Mouse (Mus musculus) CH12.LX (cell line): ENCODE results near the gene Cadm2. TPM values are rescaled to one million over a fixed set of nuclear protein-coding genes. Genes with fewer than 3 reads are reported as not detected.

Experiments
- DNase-seq: peaks from one replicate; pipeline ENCODE4 v3.0.0-alpha.2; 2013; ENCODE audit errors: extremely low read depth
- H3K27ac ChIP-seq: 2 replicates; pipeline ENCODE4 v1.5.1; 2012; ENCODE audit warnings: low read depth, mild to moderate bottlenecking, control low read depth, moderate library complexity; ENCODE audit not compliant: insufficient read depth
- H3K27me3 ChIP-seq: replicated peaks from 2 replicates; pipeline ENCODE3; 2012; ENCODE audit warnings: inconsistent platforms
- H3K36me3 ChIP-seq, 2 experiments: replicated peaks in 1 of 2; 2 replicates each; pipeline versions ENCODE3 to v1.6.1; 2012; ENCODE audit warnings: inconsistent platforms in 1 of 2, low read length in 1 of 2, mild to moderate bottlenecking in 1 of 2, mixed read lengths in 1 of 2, moderate library complexity in 1 of 2; ENCODE audit not compliant: control insufficient read depth in 1 of 2, insufficient read depth in 1 of 2
- H3K4me1 ChIP-seq, 2 experiments: 2 replicates each; pipeline ENCODE4 v1.6.1; 2012; ENCODE audit warnings: inconsistent platforms in 1 of 2, moderate library complexity in 1 of 2; ENCODE audit not compliant: insufficient read depth in 2 of 2, control insufficient read depth in 1 of 2
- H3K4me2 ChIP-seq: 2 replicates; pipeline ENCODE4 v1.6.1; 2012; ENCODE audit warnings: low read depth, mild to moderate bottlenecking, control low read depth; ENCODE audit not compliant: poor library complexity, insufficient read depth, severe bottlenecking
- H3K4me3 ChIP-seq, 3 experiments: fragments of 150-350 bp in 1 of 3; sonication (generic) in 1 of 3; replicated peaks in 1 of 3; 2 replicates each; pipeline versions ENCODE3 to v1.5.1; 2011 to 2012; ENCODE audit warnings: low read depth in 2 of 3, low read length in 2 of 3, mild to moderate bottlenecking in 2 of 3, moderate library complexity in 2 of 3, control low read depth in 1 of 3, improper control_type of control experiment in 1 of 3, inconsistent platforms in 1 of 3, mixed read lengths in 1 of 3; ENCODE audit not compliant: poor library complexity in 1 of 3
- H3K79me2 ChIP-seq: replicated peaks from 2 replicates; pipeline ENCODE4 v1.6.1; 2012; ENCODE audit warnings: mild to moderate bottlenecking, moderate library complexity; ENCODE audit not compliant: control insufficient read depth, poor library complexity, insufficient read depth, severe bottlenecking; ENCODE audit errors: extremely low read depth
- H3K9ac ChIP-seq: 2 replicates; pipeline ENCODE4 v1.6.1; 2012; ENCODE audit warnings: low read depth, mild to moderate bottlenecking, control low read depth, moderate library complexity; ENCODE audit not compliant: insufficient read depth
- H3K9me3 ChIP-seq: replicated peaks from 2 replicates; pipeline ENCODE3; 2012; ENCODE audit warnings: low read length, inconsistent platforms, mixed read lengths
- CHD1 ChIP-seq: IDR thresholded peaks from 2 replicates; pipeline ENCODE4 v1.6.1; 2012; ENCODE audit warnings: low read depth, low read length, improper control_type of control experiment, inconsistent platforms
- CHD2 ChIP-seq: IDR thresholded peaks from 2 replicates; pipeline ENCODE4 v1.6.1; 2011; ENCODE audit warnings: low read length, improper control_type of control experiment
- E2F4 ChIP-seq: IDR thresholded peaks from 2 replicates; pipeline ENCODE4 v1.6.1; 2011; ENCODE audit warnings: low read depth, low read length, improper control_type of control experiment; ENCODE audit not compliant: insufficient replicate concordance
- EP300 ChIP-seq: IDR thresholded peaks from 2 replicates; pipeline ENCODE4 v1.6.1; 2011; ENCODE audit warnings: low read length, improper control_type of control experiment
- GABPA ChIP-seq: IDR thresholded peaks from 2 replicates; pipeline ENCODE4 v1.6.1; 2012; ENCODE audit warnings: low read depth, low read length, improper control_type of control experiment, inconsistent platforms; ENCODE audit not compliant: insufficient replicate concordance
- HCFC1 ChIP-seq: IDR thresholded peaks from 2 replicates; pipeline ENCODE4 v1.6.1; 2012; ENCODE audit warnings: low read depth, mild to moderate bottlenecking, inconsistent platforms, low read length, improper control_type of control experiment
- IRF4 ChIP-seq: IDR thresholded peaks from 2 replicates; pipeline ENCODE4 v1.6.1; 2014; ENCODE audit warnings: low read depth, mild to moderate bottlenecking, inconsistent platforms, low read length, improper control_type of control experiment
- KAT2A ChIP-seq: IDR thresholded peaks from 2 replicates; pipeline ENCODE4 v1.6.1; 2012; ENCODE audit warnings: low read length, improper control_type of control experiment, inconsistent platforms; ENCODE audit not compliant: insufficient replicate concordance
- MAFK ChIP-seq: IDR thresholded peaks from 2 replicates; pipeline ENCODE4 v1.6.1; 2011; ENCODE audit warnings: low read length, improper control_type of control experiment; ENCODE audit not compliant: insufficient replicate concordance
- MEF2A ChIP-seq: IDR thresholded peaks from 2 replicates; pipeline ENCODE4 v1.6.1; 2014; ENCODE audit warnings: low read depth, mild to moderate bottlenecking, inconsistent platforms, low read length, improper control_type of control experiment, borderline replicate concordance
- MXI1 ChIP-seq: IDR thresholded peaks from 2 replicates; pipeline ENCODE4 v1.6.1; 2011; ENCODE audit warnings: mild to moderate bottlenecking, low read depth, low read length, improper control_type of control experiment
- PAX5 ChIP-seq: IDR thresholded peaks from 2 replicates; pipeline ENCODE4 v1.6.1; 2012; ENCODE audit warnings: low read length, inconsistent platforms, mixed read lengths
- POLR2A ChIP-seq: IDR thresholded peaks from 2 replicates; pipeline ENCODE4 v1.6.1; 2011; ENCODE audit warnings: low read depth, mild to moderate bottlenecking, improper control_type of control experiment, low read length
- POLR2AphosphoS2 ChIP-seq: IDR thresholded peaks from 2 replicates; pipeline ENCODE4 v1.6.1; 2011; ENCODE audit warnings: low read depth, low read length, improper control_type of control experiment
- RAD21 ChIP-seq: IDR thresholded peaks from 2 replicates; pipeline ENCODE4 v1.6.1; 2011; ENCODE audit warnings: low read depth, mild to moderate bottlenecking, low read length, improper control_type of control experiment, moderate library complexity
- RCOR1 ChIP-seq: conservative IDR thresholded peaks from 2 replicates; pipeline ENCODE4 v1.6.1; 2012; ENCODE audit warnings: low read depth, mild to moderate bottlenecking, inconsistent platforms, low read length, improper control_type of control experiment
- TBP ChIP-seq: conservative IDR thresholded peaks from 2 replicates; pipeline ENCODE4 v1.6.1; 2011; ENCODE audit warnings: low read depth, low read length, improper control_type of control experiment
- TCF12 ChIP-seq: IDR thresholded peaks from 2 replicates; pipeline ENCODE4 v1.6.1; 2014; ENCODE audit warnings: low read depth, mild to moderate bottlenecking, inconsistent platforms, low read length, improper control_type of control experiment
- USF2 ChIP-seq: conservative IDR thresholded peaks from 2 replicates; pipeline ENCODE4 v1.6.1; 2011; ENCODE audit warnings: low read depth, low read length, improper control_type of control experiment
- ZKSCAN1 ChIP-seq: IDR thresholded peaks from 2 replicates; pipeline ENCODE4 v1.6.1; 2012; ENCODE audit warnings: low read depth, inconsistent platforms, low read length, improper control_type of control experiment, borderline replicate concordance
- ZMIZ1 ChIP-seq: IDR thresholded peaks from 2 replicates; pipeline ENCODE4 v1.6.1; 2012; ENCODE audit warnings: low read depth, mild to moderate bottlenecking, inconsistent platforms, low read length, improper control_type of control experiment
- ZNF384 ChIP-seq: IDR thresholded peaks from 2 replicates; pipeline ENCODE4 v1.6.1; 2012; ENCODE audit warnings: low read depth, low read length, improper control_type of control experiment, inconsistent platforms
- dilution Hi-C: fragments of 300-500 bp; cut with MboI; formaldehyde crosslinking; loops from 2 replicates; pipeline ENCODE4 v1.14.3; 2020; ENCODE audit warnings: low sequenced_read_pairs; ENCODE audit not compliant: extremely low pct_unique_long_range_greater_than_20kb, extremely low pct_ligation_motif_present
- in situ Hi-C: fragments of 300-500 bp; cut with MboI; formaldehyde crosslinking; loops from 3 replicates; pipeline ENCODE4 v1.14.3; 2019; ENCODE audit warnings: low sequenced_read_pairs, low pct_ligation_motif_present, low pct_unique_long_range_greater_than_20kb, mixed read lengths
- polyA plus RNA-seq: library from polyadenylated mRNA; unstranded; fragments of >175 nt; gene quantifications from 2 replicates; pipeline ENCODE4 v1.2.1, GENCODE M21; 2012; ENCODE audit warnings: low read depth; ENCODE audit not compliant: insufficient read length
- total RNA-seq, 2 experiments: library from RNA; depleted of rRNA; stranded (reverse); fragments of 300-350 nt in 1 of 2; fragments of >200 nt in 1 of 2; gene quantifications; 2 replicates each; pipeline ENCODE4 v1.2.3; 2012 to 2014

Gene Cadm2
- total and polyA plus RNA-seq, 3 experiments = not detected

DNA sequence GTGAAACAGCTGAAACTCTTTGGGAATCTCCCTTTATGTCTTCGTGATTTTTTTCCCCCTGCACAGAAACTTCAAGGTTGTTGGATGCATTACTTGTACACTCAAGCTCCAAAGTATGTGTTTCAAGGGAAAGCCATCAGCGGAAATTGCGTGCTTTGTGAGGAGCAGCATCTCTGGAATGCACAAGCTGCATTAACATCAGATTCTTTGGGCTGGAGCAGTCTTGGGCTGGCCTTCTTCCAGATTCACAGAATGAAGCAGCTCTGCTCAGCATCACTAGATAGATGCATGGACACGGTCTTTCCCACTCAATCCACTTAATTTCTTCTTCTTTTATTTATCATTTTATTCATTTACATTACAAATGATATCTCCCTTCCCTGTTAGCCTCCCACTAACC lies 977.1 kb downstream of the Cadm2 start:
- dilution Hi-C loops = no loop called here
- TF ChIP-seq EP300 = no peak
- no peak for TF ChIP-seq RCOR1
- no peak for TF ChIP-seq POLR2AphosphoS2
- no peak for TF ChIP-seq TCF12
- no peak for TF ChIP-seq MAFK
- TF ChIP-seq IRF4 = no peak
- TF ChIP-seq CHD2 = no peak
- TF ChIP-seq POLR2A = no peak
- no peak for TF ChIP-seq HCFC1
- TF ChIP-seq ZKSCAN1 = no peak
- no peak for TF ChIP-seq KAT2A
- no peak for TF ChIP-seq MXI1
- no peak for TF ChIP-seq E2F4
- no peak for TF ChIP-seq PAX5
- TF ChIP-seq MEF2A = no peak
- H3K36me3 ChIP-seq = no peaks in the 10 kb centered on the region

GRCm38 (mm10) chr16:66627527-66627926 lies 993.2 kb downstream of the Cadm2 start:
- dilution Hi-C loops = no loop called here
- in situ Hi-C loops = no loop called here

More for the DNA sequence above, 977.1 kb downstream of the Cadm2 start:
- H3K4me1 ChIP-seq = no peaks in the 10 kb centered on the region
- DNase-seq = no peak
- no peak overlapping the region for H3K4me3 ChIP-seq
- H3K27me3 ChIP-seq = no peaks in the 10 kb centered on the region
- peaks cover 31% of the 10 kb centered on the region for H3K9me3 ChIP-seq
- no peaks in the 10 kb centered on the region for H3K79me2 ChIP-seq
- no peak overlapping the region for H3K9ac ChIP-seq
- no peak overlapping the region for H3K4me2 ChIP-seq
- H3K27ac ChIP-seq = no peak overlapping the region
- in situ Hi-C loops = no loop called here

More at GRCm38 (mm10) chr16:66627527-66627926, 993.2 kb downstream of the Cadm2 start:
- no peak for DNase-seq
- no peaks in the 10 kb centered on the region for H3K27me3 ChIP-seq
- peaks cover 47% of the 10 kb centered on the region for H3K9me3 ChIP-seq
- H3K9ac ChIP-seq = no peak overlapping the region
- TF ChIP-seq PAX5 = no peak
- no peak for TF ChIP-seq RCOR1
- no peak for TF ChIP-seq USF2
- TF ChIP-seq TBP = no peak
- TF ChIP-seq GABPA = no peak
- no peak for TF ChIP-seq ZNF384
- TF ChIP-seq RAD21 = no peak
- TF ChIP-seq HCFC1 = no peak
- no peak for TF ChIP-seq ZKSCAN1
- TF ChIP-seq CHD1 = no peak
- no peak for TF ChIP-seq MAFK
- TF ChIP-seq POLR2AphosphoS2 = no peak
- no peak for TF ChIP-seq ZMIZ1
- TF ChIP-seq MEF2A = no peak
- H3K27ac ChIP-seq = no peak overlapping the region
- no peak overlapping the region for H3K4me3 ChIP-seq
- no peaks in the 10 kb centered on the region for H3K36me3 ChIP-seq
- no peak overlapping the region for H3K4me2 ChIP-seq
- no peaks in the 10 kb centered on the region for H3K79me2 ChIP-seq
- no peaks in the 10 kb centered on the region for H3K4me1 ChIP-seq
